10 mouse cellular contexts compared by ENCODE assay signal in genomic region chr9:83434489-83434888, GRCm38 (mm10). TPM values are rescaled to one million over a fixed set of nuclear protein-coding genes. Genes with fewer than 3 reads are reported as not detected.
DNase-seq lines count a peak whose midpoint lies in the region; ATAC-seq lines count a peak whose summit lies in the region.
"Had no signal": no experiment of that assay in that cellular context is flagged by ENCODE, and none has a peak within 500 bp of the region (broad histone marks: within the 10 kb centered on the region; RNA-seq: fewer than 3 reads in every experiment).

No protein-coding gene starts in this region.

- no peak overlapping the region for H3K4me2 ChIP-seq in neural tube, embryonic 13.5 days
- H3K4me2 ChIP-seq in neural tube, embryonic 15.5 days, result no peak overlapping the region
- H3K4me2 ChIP-seq in intestine, embryonic 15.5 days (replicated peaks), result no peak overlapping the region
- H3K4me2 ChIP-seq: limb, embryonic 15.5 days had no signal

- H3K36me3 ChIP-seq in neural tube, embryonic 13.5 days, result peaks cover 4% of the 10 kb centered on the region; the same call in 1 of the 2 replicates
- no peaks in the 10 kb centered on the region for H3K36me3 ChIP-seq in neural tube, embryonic 15.5 days
- no peaks in the 10 kb centered on the region for H3K36me3 ChIP-seq in intestine, embryonic 15.5 days

- H3K27ac ChIP-seq in neural tube, embryonic 13.5 days (replicated peaks), result no peak overlapping the region
- no peak overlapping the region for H3K27ac ChIP-seq in neural tube, embryonic 15.5 days (replicated peaks)
- no peak overlapping the region for H3K27ac ChIP-seq in intestine, embryonic 15.5 days
- H3K27ac ChIP-seq: limb, embryonic 15.5 days had no signal

- intact Hi-C loops in left cerebral cortex, postnatal 25 days (cut with DNase I), result no loop called here

- H3K27me3 ChIP-seq in neural tube, embryonic 13.5 days, result no peaks in the 10 kb centered on the region
- no peaks in the 10 kb centered on the region for H3K27me3 ChIP-seq in neural tube, embryonic 15.5 days (replicated peaks)
- H3K27me3 ChIP-seq in intestine, embryonic 15.5 days (replicated peaks), result no peaks in the 10 kb centered on the region
- H3K27me3 ChIP-seq: limb, embryonic 15.5 days had no signal

- peak; percentile 40; the same call in 1 of the 2 replicates for ATAC-seq in neural tube, embryonic 13.5 days (ENCODE audit: low read depth)
- no peak for ATAC-seq in neural tube, embryonic 15.5 days (ENCODE audit: low FRiP score)
- ATAC-seq in intestine, embryonic 15.5 days, result no peak

- no peaks in the 10 kb centered on the region for H3K9me3 ChIP-seq in neural tube, embryonic 13.5 days
- no peaks in the 10 kb centered on the region for H3K9me3 ChIP-seq in neural tube, embryonic 15.5 days (replicated peaks)
- no peaks in the 10 kb centered on the region for H3K9me3 ChIP-seq in intestine, embryonic 15.5 days
- H3K9me3 ChIP-seq: limb, embryonic 15.5 days had no signal

- peaks cover 23% of the 10 kb centered on the region for H3K4me1 ChIP-seq in neural tube, embryonic 13.5 days (replicated peaks)
- H3K4me1 ChIP-seq in neural tube, embryonic 15.5 days, result peaks cover 20% of the 10 kb centered on the region; the same call in 1 of the 2 replicates
- no peaks in the 10 kb centered on the region for H3K4me1 ChIP-seq in intestine, embryonic 15.5 days (replicated peaks)

- peak; percentile 25 to 65 for DNase-seq in frontal cortex, adult 2 months (ENCODE audit: extremely low spot score in 1 of 2, low spot score in 1 of 2)
- no peak for DNase-seq in frontal cortex, postnatal 14 days (ENCODE audit: low spot score in 2 of 2)
- peak; percentile 18 to 77 for DNase-seq in left cerebral cortex, postnatal 25 days (ENCODE audit: low spot score in 2 of 2)
- DNase-seq in right cerebral cortex, postnatal 36 days (ENCODE audit: low spot score in 2 of 2), result peak; percentile 27 to 32
- no peak for DNase-seq in kidney, postnatal 10 days
- DNase-seq: kidney, postnatal 36 days had no signal

- 56% methylated on average over 4 of the region's 4 CpGs for WGBS in neural tube, embryonic 13.5 days
- WGBS in neural tube, embryonic 15.5 days, result 58% methylated on average over 4 of the region's 4 CpGs
- WGBS in intestine, embryonic 15.5 days, result 57% methylated on average over 4 of the region's 4 CpGs

- H3K9ac ChIP-seq in neural tube, embryonic 13.5 days, result no peak overlapping the region
- no peak overlapping the region for H3K9ac ChIP-seq in neural tube, embryonic 15.5 days (replicated peaks)
- no peak overlapping the region for H3K9ac ChIP-seq in intestine, embryonic 15.5 days
- H3K9ac ChIP-seq: limb, embryonic 15.5 days had no signal

- no peak overlapping the region for H3K4me3 ChIP-seq in neural tube, embryonic 13.5 days
- H3K4me3 ChIP-seq in neural tube, embryonic 15.5 days (replicated peaks), result no peak overlapping the region
- no peak overlapping the region for H3K4me3 ChIP-seq in intestine, embryonic 15.5 days (replicated peaks)
- H3K4me3 ChIP-seq: limb, embryonic 15.5 days had no signal

RNA-seq across cellular contexts. Expression of gene Lca5, which starts 6.4 kb away (rescaled TPM):
- 11.1 and 17.4 TPM in 2 replicates for polyA plus RNA-seq in frontal cortex, adult 2 months (2012; rRNA removed)
- 15.0 and 19.5 TPM in 2 replicates for polyA plus RNA-seq in neural tube, embryonic 13.5 days (2015; fragmentation: Nextera tagmentation; extraction: Ambion mirVana)
- polyA plus RNA-seq in neural tube, embryonic 15.5 days (2015; fragmentation: Nextera tagmentation; extraction: Ambion mirVana), result 12.0 and 14.2 TPM in 2 replicates
- total RNA-seq in left cerebral cortex, postnatal 25 days (2021), result 10 to 100 TPM; 11.7 to 17.1 TPM
- 10.0 and 10.7 TPM in 2 replicates for polyA plus RNA-seq in intestine, embryonic 15.5 days (2015; fragmentation: Nextera tagmentation; extraction: Ambion mirVana)

Comparison
In these comparisons a context has a peak if more than half of its experiments do, and no peak if none do; other contexts are left out.
1. DNase-seq: peak in frontal cortex, adult 2 months (2 of 2), left cerebral cortex, postnatal 25 days (2 of 2) and right cerebral cortex, postnatal 36 days (2 of 2); none in frontal cortex, postnatal 14 days (0 of 2) and kidney, postnatal 10 days (single experiment).